Mouse (Mus musculus) neural tube, embryonic 13.5 days (tissue): ENCODE measurements around the gene Cubn. TPM values are rescaled to one million over a fixed set of nuclear protein-coding genes. Genes with fewer than 3 reads are reported as not detected.

Experiments
- ATAC-seq: fragments of 200-750 bp; cut with Nextera tagmentation; 2 replicates; pipeline ENCODE4 v1.8.0; 2017; ENCODE audit warnings: low read depth, mild to moderate bottlenecking, moderate TSS enrichment, moderate library complexity
- H3K27ac ChIP-seq: fragments of 300-500 bp; sonication (generic); replicated peaks from 2 replicates; pipeline ENCODE4 v1.5.1; 2015; ENCODE audit warnings: moderate library complexity, mild to moderate bottlenecking, inconsistent platforms
- H3K27me3 ChIP-seq: fragments of 300-500 bp; sonication (generic); 2 replicates; pipeline ENCODE4 v1.6.1; 2015; ENCODE audit warnings: mild to moderate bottlenecking, inconsistent platforms
- H3K36me3 ChIP-seq: fragments of 300-500 bp; sonication (generic); 2 replicates; pipeline ENCODE4 v1.6.1; 2015; ENCODE audit warnings: mild to moderate bottlenecking, inconsistent platforms
- H3K4me1 ChIP-seq: fragments of 300-500 bp; sonication (generic); replicated peaks from 2 replicates; pipeline ENCODE4 v1.6.1; 2015; ENCODE audit warnings: inconsistent platforms
- H3K4me2 ChIP-seq: fragments of 300-500 bp; sonication (generic); 2 replicates; pipeline ENCODE4 v1.6.1; 2015; ENCODE audit warnings: inconsistent platforms, mild to moderate bottlenecking, moderate library complexity
- H3K4me3 ChIP-seq: fragments of 300-500 bp; sonication (generic); 2 replicates; pipeline ENCODE4 v1.5.1; 2015; ENCODE audit warnings: mild to moderate bottlenecking, inconsistent platforms
- H3K9ac ChIP-seq: fragments of 300-500 bp; sonication (generic); 2 replicates; pipeline ENCODE4 v1.6.1; 2015; ENCODE audit warnings: moderate library complexity, mild to moderate bottlenecking, inconsistent platforms
- H3K9me3 ChIP-seq: fragments of 300-500 bp; sonication (generic); 2 replicates; pipeline ENCODE4 v1.6.1; 2016; ENCODE audit warnings: inconsistent platforms
- WGBS: fragments of 180-500 bp; shearing (Covaris S2); methylation state at CpG from one replicate; pipeline ENCODE4 v1.1.7; 2015; 5-methylcytosine and 5-hydroxymethylcytosine counted together
- polyA plus RNA-seq: library from polyadenylated mRNA; unstranded; fragments of >200 nt; fragmentation: Nextera tagmentation; extraction: Ambion mirVana; gene quantifications from 2 replicates; pipeline ENCODE4 v1.2.1, GENCODE M21; 2015

The Cubn gene
- polyA plus RNA-seq, 1 experiment from 2014 or later = 0.31 TPM

DNA sequence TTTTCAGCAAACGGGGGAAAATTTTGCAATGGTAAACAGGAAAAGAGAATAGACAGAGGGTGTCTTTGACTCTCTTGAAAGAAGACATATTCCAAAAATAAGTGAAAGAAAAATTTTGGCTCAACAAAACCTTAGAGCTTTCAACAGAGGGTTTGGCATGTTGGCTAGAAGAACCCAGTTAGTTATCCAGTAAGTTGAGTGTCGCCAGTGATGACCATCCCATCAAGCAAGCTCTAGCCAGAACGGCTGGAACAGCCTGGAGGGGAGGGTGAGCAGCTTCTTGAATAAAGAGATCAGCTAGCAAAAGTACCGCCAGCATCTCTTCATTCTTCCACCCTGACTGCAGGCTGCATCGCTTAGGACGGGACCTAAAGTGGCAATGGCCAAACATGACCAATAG, 90.8 kb downstream of the Cubn start:
- H3K9ac ChIP-seq = no peak overlapping the region
- H3K4me3 ChIP-seq = no peak overlapping the region
- no peak overlapping the region for H3K27ac ChIP-seq
- no peak for ATAC-seq
- no peaks in the 10 kb centered on the region for H3K36me3 ChIP-seq
- H3K27me3 ChIP-seq = no peaks in the 10 kb centered on the region
- no peaks in the 10 kb centered on the region for H3K9me3 ChIP-seq
- peaks cover 29% of the 10 kb centered on the region for H3K4me1 ChIP-seq
- 87% methylated on average over 6 of the region's 6 CpGs for WGBS
- no peak overlapping the region for H3K4me2 ChIP-seq

DNA sequence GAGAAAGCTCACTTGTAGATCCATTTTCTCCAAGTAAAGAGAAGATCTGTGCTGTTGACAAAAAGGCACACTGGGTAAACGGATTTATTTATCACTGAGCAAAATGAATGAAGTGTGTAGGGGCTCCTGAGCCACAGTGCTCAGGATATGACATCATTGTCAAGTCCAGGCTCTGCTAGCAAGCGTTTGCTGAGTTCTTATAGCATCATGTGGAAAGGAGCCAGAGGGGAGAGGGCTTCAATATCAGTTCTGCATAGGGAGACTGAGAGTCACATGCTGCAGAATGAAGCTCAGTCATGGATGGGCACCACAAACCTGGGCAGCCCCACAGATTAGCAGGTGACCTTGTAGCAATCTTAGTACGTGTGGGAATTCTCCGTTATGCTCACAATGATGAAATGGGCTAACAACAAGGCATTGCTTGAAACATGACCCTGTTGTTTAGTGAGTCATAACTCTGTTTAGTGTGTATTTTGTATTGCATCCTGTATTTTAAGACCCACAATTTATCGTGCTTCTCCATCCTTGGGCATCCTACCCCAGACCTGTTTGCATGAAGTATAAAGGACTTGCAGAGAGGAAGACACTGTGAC, 92.0 kb downstream of the Cubn start:
- no peak overlapping the region for H3K4me3 ChIP-seq
- H3K4me1 ChIP-seq = peaks cover 30% of the 10 kb centered on the region
- H3K27me3 ChIP-seq = no peaks in the 10 kb centered on the region
- no peaks in the 10 kb centered on the region for H3K36me3 ChIP-seq
- peak overlapping the region; percentile 64 for H3K27ac ChIP-seq
- no peak overlapping the region for H3K9ac ChIP-seq
- no peak overlapping the region for H3K4me2 ChIP-seq
- 64% methylated on average over 5 of the region's 5 CpGs for WGBS
- peak; percentile 52; the same call in 1 of the 2 replicates for ATAC-seq
- no peaks in the 10 kb centered on the region for H3K9me3 ChIP-seq

DNA sequence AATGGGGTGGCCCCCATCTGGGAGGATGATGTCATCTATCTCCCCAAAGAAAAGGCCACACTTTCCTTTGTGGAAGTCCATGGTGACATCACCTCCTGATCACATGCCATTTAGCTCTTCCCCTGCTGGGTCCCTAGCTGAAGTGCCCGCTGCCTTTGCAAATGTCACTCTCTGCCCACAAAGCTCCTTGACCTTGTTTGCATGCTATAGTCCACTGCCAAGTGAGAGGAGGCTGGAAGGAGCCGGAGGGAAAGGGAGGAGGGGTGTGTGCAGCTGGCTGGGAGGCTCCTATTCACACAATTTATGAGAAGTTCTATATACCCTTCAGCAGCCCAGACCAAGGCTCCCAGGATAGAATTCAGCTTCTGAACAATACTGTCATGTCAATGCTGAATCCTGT, 92.7 kb downstream of the Cubn start:
- Histone ChIP-seq H3K27ac (peak overlapping the region; percentile 64), H3K4me3 (no peak overlapping the region), H3K9ac (no peak overlapping the region), H3K36me3 (no peaks in the 10 kb centered on the region), H3K4me1 (peaks cover 30% of the 10 kb centered on the region), H3K4me2 (no peak overlapping the region), H3K9me3 (no peaks in the 10 kb centered on the region), H3K27me3 (no peaks in the 10 kb centered on the region)
- 0% methylated on average over 2 of the region's 2 CpGs for WGBS
- peak; percentile 93 for ATAC-seq

DNA sequence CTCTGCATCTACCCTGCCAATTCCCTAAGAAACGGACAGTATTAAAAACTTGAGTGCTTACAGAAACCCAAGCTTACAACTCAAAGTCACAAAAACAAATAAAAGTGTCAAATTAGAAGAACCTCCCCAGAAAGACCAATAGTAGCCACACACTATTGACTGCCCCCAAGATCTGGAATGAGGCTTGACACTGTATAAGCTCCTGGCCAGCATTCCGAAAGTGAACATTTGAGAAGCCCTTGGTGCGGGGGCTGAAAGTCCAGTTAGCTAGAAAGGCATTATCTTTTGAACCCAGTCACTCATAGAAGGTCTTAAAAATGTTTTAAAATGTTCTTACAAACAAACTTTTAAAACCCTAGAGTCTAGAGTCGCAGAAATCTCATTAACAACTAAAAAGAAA, 93.1 kb downstream of the Cubn start:
- peak; percentile 42; the same call in 1 of the 2 replicates for ATAC-seq
- peaks cover 30% of the 10 kb centered on the region for H3K4me1 ChIP-seq
- no peak overlapping the region for H3K9ac ChIP-seq
- H3K4me2 ChIP-seq = no peak overlapping the region
- no peak overlapping the region for H3K4me3 ChIP-seq
- H3K27ac ChIP-seq = peak overlapping the region; percentile 64
- H3K27me3 ChIP-seq = no peaks in the 10 kb centered on the region
- H3K9me3 ChIP-seq = no peaks in the 10 kb centered on the region
- 41% methylated on average over 4 of the region's 4 CpGs for WGBS
- no peaks in the 10 kb centered on the region for H3K36me3 ChIP-seq

DNA sequence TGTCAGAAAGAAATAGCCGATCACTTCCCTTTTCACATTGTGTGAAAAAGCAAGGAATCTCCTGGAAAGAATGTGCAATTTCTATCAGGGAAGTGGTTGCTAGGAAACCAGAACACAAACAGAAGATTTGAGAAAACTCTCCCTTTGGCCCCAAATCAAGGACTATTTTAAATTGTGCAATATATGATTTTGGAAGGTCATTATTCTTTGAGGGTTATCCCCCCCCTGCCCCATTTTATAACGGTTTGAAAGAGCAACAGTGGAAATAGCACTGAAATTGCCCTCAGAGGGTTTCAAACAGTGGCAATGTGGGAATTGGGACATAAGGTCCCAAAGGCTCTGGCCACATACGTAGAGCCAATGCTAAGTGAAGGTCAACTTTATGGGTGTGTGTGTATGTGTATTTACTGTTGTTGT, 95.5 kb downstream of the Cubn start:
- no peak for ATAC-seq
- H3K36me3 ChIP-seq = no peaks in the 10 kb centered on the region
- no peak overlapping the region for H3K4me2 ChIP-seq
- no peaks in the 10 kb centered on the region for H3K9me3 ChIP-seq
- no peak overlapping the region for H3K4me3 ChIP-seq
- WGBS = 13% methylated on average over 3 of the region's 3 CpGs
- peaks cover 30% of the 10 kb centered on the region for H3K4me1 ChIP-seq
- 0 out of 2 replicates have a peak overlapping the region, but pooled peaks have one; percentile 28 for H3K27ac ChIP-seq
- no peak overlapping the region for H3K9ac ChIP-seq
- H3K27me3 ChIP-seq = no peaks in the 10 kb centered on the region

DNA sequence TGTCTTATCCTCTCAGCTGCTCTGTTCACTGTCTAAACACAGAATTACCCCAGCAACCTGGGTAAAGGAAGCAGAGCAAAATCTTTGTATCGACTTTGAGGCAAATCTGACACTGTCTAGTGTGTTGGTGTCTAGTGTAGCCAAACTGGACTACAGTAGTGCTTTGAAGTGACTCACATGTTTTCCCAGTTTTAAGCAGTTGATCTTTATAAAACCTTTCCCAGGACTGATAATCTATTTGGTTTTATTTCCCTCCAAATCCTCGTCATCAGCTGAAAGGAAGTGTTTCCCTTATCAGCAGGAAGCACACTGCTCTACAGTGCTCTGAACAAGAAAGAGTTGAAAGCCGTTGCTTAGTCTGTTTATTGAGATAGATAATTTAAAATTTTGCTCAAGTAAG, 100.6 kb downstream of the Cubn start:
- no peaks in the 10 kb centered on the region for H3K9me3 ChIP-seq
- H3K4me2 ChIP-seq = no peak overlapping the region
- H3K4me3 ChIP-seq = no peak overlapping the region
- WGBS = 65% methylated on average over 3 of the region's 3 CpGs
- H3K36me3 ChIP-seq = no peaks in the 10 kb centered on the region
- peaks cover 5% of the 10 kb centered on the region for H3K4me1 ChIP-seq
- no peak overlapping the region for H3K27ac ChIP-seq
- no peak overlapping the region for H3K9ac ChIP-seq
- H3K27me3 ChIP-seq = no peaks in the 10 kb centered on the region
- ATAC-seq = no peak

DNA sequence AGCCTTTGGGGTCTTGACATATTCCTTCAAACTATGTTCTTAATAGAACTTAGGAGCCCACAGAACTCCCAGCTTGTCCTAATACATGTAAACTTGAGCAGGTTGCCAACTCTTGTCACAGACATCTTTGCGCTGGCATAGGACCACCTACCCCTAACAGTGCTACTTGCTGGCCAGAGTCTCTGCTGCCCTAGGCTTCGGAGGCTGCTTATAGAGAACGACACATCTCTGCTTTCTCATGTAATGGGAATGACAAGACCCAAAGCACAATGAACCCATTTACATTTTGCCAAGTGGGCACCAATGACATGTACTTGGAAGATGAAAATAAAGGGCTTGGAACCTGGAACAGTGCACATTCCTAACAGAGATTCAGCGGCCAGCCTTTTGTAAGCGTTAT, 105.0 kb downstream of the Cubn start:
- H3K4me3 ChIP-seq = no peak overlapping the region
- H3K4me1 ChIP-seq = peaks cover 19% of the 10 kb centered on the region
- no peak overlapping the region for H3K27ac ChIP-seq
- no peak overlapping the region for H3K4me2 ChIP-seq
- WGBS = 89% methylated on average over 5 of the region's 5 CpGs
- H3K9me3 ChIP-seq = no peaks in the 10 kb centered on the region
- no peak overlapping the region for H3K9ac ChIP-seq
- ATAC-seq = no peak
- H3K27me3 ChIP-seq = no peaks in the 10 kb centered on the region
- no peaks in the 10 kb centered on the region for H3K36me3 ChIP-seq

DNA sequence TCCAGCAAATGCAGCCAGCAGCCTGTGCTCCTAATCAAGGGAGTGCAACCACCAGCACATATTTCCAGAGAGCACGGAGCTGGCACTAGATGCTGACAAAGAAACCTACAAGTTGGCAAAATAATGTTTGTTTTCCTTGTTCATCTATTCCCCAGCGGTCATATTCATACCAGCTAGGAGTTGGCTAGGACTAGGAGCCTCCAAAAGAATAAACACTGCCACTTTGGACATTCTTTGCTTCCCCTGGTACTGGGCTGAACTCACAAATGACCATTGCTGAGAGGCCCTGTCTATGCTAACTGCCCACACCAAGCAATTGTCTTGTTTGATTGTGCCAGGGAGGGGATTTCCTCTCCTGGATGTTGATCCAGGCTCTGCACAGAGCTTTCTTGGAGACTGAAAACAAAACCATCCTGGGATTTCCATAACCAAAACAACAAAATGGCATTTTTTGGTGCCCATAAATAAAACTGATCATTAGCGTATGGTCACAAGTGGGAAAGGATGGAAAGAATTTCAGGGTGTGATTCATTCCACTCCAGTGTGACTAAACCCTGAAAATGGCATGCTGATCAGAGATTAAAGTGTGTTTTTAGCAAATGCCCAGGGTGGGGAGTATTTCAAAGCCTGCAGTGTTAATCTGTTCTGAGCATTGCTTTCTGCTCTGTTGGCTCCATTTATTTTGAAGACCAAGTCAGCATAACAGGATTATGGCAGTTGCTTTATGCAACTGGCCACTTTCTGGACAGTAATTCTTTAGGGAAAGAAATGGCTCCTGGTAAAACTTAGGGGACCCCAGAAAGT, 105.9 kb downstream of the Cubn start:
- 0 out of 2 replicates have a peak, but pooled peaks have one; percentile 7 for ATAC-seq
- Histone ChIP-seq H3K36me3 (no peaks in the 10 kb centered on the region), H3K9me3 (no peaks in the 10 kb centered on the region), H3K4me1 (peaks cover 19% of the 10 kb centered on the region), H3K9ac (no peak overlapping the region), H3K4me3 (no peak overlapping the region), H3K27ac (peak overlapping the region; percentile 83), H3K27me3 (no peaks in the 10 kb centered on the region), H3K4me2 (no peak overlapping the region)
- WGBS = 51% methylated on average over 3 of the region's 3 CpGs

DNA sequence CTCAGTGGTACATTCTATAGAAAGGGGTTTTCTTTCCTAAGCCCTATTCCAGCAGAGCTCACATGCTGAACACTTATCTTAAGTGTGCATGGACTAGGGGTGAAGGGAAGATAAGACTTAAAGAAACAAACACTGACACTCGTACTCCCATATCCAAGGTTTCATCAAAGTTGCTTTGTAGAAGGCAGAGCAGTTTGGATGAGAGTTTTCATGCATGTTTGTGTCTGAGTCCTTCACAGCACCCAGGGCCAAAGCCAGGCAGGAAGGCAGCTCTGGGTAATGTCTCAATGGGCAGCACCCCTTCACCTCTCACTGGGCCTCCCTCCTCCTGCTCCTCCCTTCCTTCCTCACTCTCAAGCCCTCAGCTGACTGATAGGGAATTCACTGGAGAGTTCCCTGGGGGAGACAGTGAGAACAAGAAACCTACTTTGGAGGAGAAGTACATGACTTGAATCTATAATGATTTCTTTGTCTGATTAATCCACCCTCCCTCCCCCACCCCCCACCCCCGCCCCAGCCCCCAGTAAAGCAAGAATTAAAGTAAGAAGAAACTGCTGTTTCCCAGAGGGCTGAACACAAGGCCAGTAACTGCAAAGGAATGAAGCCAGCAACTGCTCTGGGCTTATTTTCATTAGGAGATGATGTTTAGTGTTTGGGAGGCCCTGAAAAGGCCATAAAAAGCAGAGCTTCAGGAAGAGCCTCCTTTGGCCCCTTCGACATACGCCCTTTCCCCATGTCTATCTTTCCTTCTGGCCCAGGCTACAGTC, 106.7 kb downstream of the Cubn start:
- H3K27me3 ChIP-seq = no peaks in the 10 kb centered on the region
- no peaks in the 10 kb centered on the region for H3K9me3 ChIP-seq
- H3K4me1 ChIP-seq = peaks cover 19% of the 10 kb centered on the region
- H3K4me2 ChIP-seq = no peak overlapping the region
- peak overlapping the region; percentile 83 for H3K27ac ChIP-seq
- 25% methylated on average over 4 of the region's 4 CpGs for WGBS
- no peaks in the 10 kb centered on the region for H3K36me3 ChIP-seq
- ATAC-seq = peak; percentile 86
- H3K4me3 ChIP-seq = no peak overlapping the region
- no peak overlapping the region for H3K9ac ChIP-seq

DNA sequence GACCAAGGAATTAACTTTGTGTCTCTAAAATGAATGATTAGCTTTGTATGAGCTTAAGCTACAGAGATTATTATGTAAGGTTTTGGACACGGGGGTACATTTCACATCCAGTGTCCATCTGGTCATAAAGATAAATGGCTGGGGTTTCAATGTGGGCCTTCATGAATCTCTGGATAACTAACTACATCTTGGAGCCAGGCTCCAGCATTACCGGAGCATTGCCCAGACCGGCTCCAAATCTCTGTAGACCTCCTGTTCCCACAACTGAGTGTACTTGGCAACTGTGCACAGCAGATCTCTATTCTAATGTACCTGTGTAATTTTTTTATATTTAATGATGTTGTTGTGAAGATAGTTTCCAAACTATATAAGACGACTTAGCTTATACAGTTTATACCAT, 115.4 kb downstream of the Cubn start:
- ATAC-seq = no peak
- Histone ChIP-seq H3K9me3 (no peaks in the 10 kb centered on the region), H3K9ac (no peak overlapping the region), H3K4me2 (no peak overlapping the region), H3K4me1 (peaks cover 22% of the 10 kb centered on the region), H3K27ac (no peak overlapping the region), H3K36me3 (no peaks in the 10 kb centered on the region), H3K27me3 (no peaks in the 10 kb centered on the region), H3K4me3 (no peak overlapping the region)
- WGBS = 86% methylated on average over 4 of the region's 4 CpGs

DNA sequence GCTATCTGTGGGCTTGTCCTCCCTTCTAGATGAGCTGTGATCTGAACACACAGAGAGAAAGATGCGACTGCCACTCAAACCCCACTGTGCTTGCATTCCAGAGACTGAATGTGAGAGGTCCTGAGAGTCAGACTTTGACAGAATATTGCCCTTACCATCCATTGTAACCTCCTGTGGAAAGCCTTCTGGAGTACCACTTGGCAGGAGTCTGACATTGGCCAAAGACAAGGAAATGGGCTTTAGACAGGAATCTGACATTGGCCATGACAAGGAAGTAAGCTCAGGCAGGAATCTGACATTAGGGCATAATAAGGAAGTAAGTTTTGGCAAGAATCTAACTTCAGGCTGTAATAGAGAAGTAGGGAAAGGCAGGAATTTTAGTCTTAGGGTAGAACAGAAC, 118.3 kb downstream of the Cubn start:
- peak overlapping the region; percentile 80 for H3K27ac ChIP-seq
- no peaks in the 10 kb centered on the region for H3K27me3 ChIP-seq
- ATAC-seq = 0 out of 2 replicates have a peak, but pooled peaks have one; percentile 11
- H3K36me3 ChIP-seq = no peaks in the 10 kb centered on the region
- H3K4me1 ChIP-seq = peaks cover 29% of the 10 kb centered on the region
- no peak overlapping the region for H3K4me2 ChIP-seq
- H3K4me3 ChIP-seq = no peak overlapping the region
- 64% methylated on average over 1 of the region's 1 CpGs for WGBS
- no peak overlapping the region for H3K9ac ChIP-seq
- no peaks in the 10 kb centered on the region for H3K9me3 ChIP-seq

DNA sequence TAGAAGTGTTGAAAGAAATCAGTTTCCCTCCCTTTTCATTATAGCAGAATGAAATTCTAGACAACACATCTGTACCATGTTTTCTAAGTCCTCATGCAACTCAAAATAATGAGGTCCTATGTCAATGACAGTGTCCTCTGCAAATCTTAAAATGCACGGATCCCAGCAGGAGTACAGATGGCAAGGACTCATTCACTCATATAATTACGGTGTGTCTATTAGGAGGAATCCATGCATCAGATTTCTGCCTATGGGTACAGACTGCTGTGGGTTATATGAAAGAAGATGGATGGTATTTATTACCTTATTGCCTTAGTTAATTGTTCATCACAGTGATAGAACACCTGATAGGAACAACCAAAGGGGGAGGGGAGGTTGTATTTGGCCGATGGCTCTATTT, 118.8 kb downstream of the Cubn start:
- 22% methylated on average over 3 of the region's 3 CpGs for WGBS
- H3K9ac ChIP-seq = no peak overlapping the region
- no peaks in the 10 kb centered on the region for H3K9me3 ChIP-seq
- H3K36me3 ChIP-seq = no peaks in the 10 kb centered on the region
- H3K27ac ChIP-seq = peak overlapping the region; percentile 80
- no peaks in the 10 kb centered on the region for H3K27me3 ChIP-seq
- peak; percentile 73 for ATAC-seq
- peaks cover 29% of the 10 kb centered on the region for H3K4me1 ChIP-seq
- no peak overlapping the region for H3K4me3 ChIP-seq
- peak overlapping the region; percentile 29 for H3K4me2 ChIP-seq
